Mouse (Mus musculus): ENCODE data around the gene Arl3. TPM values are rescaled to one million over a fixed set of nuclear protein-coding genes. Genes with fewer than 3 reads are reported as not detected.
A peak's percentile ranks its signal among the peaks of the same experiment; 100 is the strongest.

Arl3 gene
- polyA plus RNA-seq, 1 experiment: 36.9 TPM

- peak overlapping the region; percentile 16; the same call in 1 of the 2 replicates for H3K4me3 ChIP-seq (ENCODE audit: insufficient read depth, low read length)
- peaks cover 69% of the 10 kb centered on the region for H3K4me1 ChIP-seq (ENCODE audit: control insufficient read depth, insufficient read depth, low read length)
- no peak for TF ChIP-seq POLR2A (IDR thresholded peaks at IDR 0.05; ENCODE audit: borderline replicate concordance, low read depth, low read length)
- no peak for TF ChIP-seq CTCF (IDR thresholded peaks at IDR 0.05; ENCODE audit: low read depth, low read length)
- H3K27ac ChIP-seq (ENCODE audit: insufficient read depth, low read depth, low read length): peak overlapping the region; percentile 93
Observed at GRCm38 (mm10) chr19:46510401-46510800, 62.6 kb downstream of the Arl3 start.

DNA sequence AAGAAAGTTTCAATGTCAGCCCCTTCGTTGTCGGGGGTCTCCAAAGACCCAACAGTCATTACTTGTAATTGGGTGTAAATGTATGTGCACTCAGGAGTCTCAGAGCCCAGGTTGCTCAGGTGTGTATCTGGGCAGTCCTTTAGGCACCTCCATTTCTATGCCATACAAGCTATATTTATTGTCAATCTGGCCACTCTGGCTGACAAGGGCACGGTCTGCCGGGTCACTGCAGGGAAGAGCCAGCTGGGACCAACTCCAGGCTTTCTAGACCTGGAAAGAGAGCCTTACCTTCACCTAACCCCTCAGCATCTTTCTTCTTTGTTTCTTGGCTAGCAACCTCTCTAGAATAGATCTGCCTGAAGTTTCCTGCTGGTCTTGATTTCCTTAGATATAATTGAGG lies 63.3 kb downstream of the Arl3 start:
- TF ChIP-seq POLR2A (IDR thresholded peaks at IDR 0.05; ENCODE audit: borderline replicate concordance, low read depth, low read length): no peak
- TF ChIP-seq CTCF (IDR thresholded peaks at IDR 0.05; ENCODE audit: low read depth, low read length): no peak
- peaks cover 65% of the 10 kb centered on the region for H3K4me1 ChIP-seq (ENCODE audit: control insufficient read depth, insufficient read depth, low read length)
- H3K27ac ChIP-seq (ENCODE audit: insufficient read depth, low read depth, low read length): peak overlapping the region; percentile 93
- no peak overlapping the region for H3K4me3 ChIP-seq (ENCODE audit: insufficient read depth, low read length)

- Histone ChIP-seq H3K27ac (ENCODE audit: insufficient read depth, low read depth, low read length) (peak overlapping the region; percentile 93), H3K4me3 (ENCODE audit: insufficient read depth, low read length) (no peak overlapping the region), H3K4me1 (ENCODE audit: control insufficient read depth, insufficient read depth, low read length) (peaks cover 65% of the 10 kb centered on the region)
- TF ChIP-seq POLR2A (IDR thresholded peaks at IDR 0.05; ENCODE audit: borderline replicate concordance, low read depth, low read length): no peak
- no peak for TF ChIP-seq CTCF (IDR thresholded peaks at IDR 0.05; ENCODE audit: low read depth, low read length)
Observed at GRCm38 (mm10) chr19:46509202-46509601, 63.8 kb downstream of the Arl3 start.

- no peak for TF ChIP-seq CTCF (IDR thresholded peaks at IDR 0.05; ENCODE audit: low read depth, low read length)
- TF ChIP-seq POLR2A (IDR thresholded peaks at IDR 0.05; ENCODE audit: borderline replicate concordance, low read depth, low read length): no peak
- Histone ChIP-seq H3K4me1 (ENCODE audit: control insufficient read depth, insufficient read depth, low read length) (peaks cover 63% of the 10 kb centered on the region), H3K4me3 (ENCODE audit: insufficient read depth, low read length) (no peak overlapping the region), H3K27ac (ENCODE audit: insufficient read depth, low read depth, low read length) (peak overlapping the region; percentile 93)
Observed at GRCm38 (mm10) chr19:46508738-46509137, 64.3 kb downstream of the Arl3 start.

DNA sequence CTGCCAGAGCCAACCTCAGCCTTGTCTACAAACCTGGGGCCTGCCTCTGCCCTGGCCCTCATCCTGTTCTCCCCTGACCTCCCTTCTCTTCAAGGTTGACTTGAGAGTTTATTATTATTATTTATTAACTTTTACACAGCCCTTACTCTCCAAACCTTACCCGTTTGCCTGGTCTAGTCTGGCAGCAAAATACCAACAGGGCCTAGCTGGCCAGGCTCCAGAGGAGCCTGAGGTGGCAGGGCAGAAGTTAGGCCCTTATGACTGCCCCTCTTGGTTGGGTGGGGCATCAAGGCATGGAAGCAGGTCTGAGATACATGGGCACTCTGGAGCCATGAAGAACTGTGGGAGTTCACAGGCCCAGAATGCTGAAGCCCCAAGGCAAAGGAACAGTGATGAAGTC lies 65.2 kb downstream of the Arl3 start:
- Histone ChIP-seq H3K4me1 (ENCODE audit: control insufficient read depth, insufficient read depth, low read length) (peaks cover 60% of the 10 kb centered on the region), H3K27ac (ENCODE audit: insufficient read depth, low read depth, low read length) (peak overlapping the region; percentile 99), H3K4me3 (ENCODE audit: insufficient read depth, low read length) (peak overlapping the region; percentile 62; the same call in 1 of the 2 replicates)
- TF ChIP-seq CTCF (IDR thresholded peaks at IDR 0.05; ENCODE audit: low read depth, low read length): no peak
- TF ChIP-seq POLR2A (IDR thresholded peaks at IDR 0.05; ENCODE audit: borderline replicate concordance, low read depth, low read length): no peak

GRCm38 (mm10) chr19:46507181-46507581 lies 65.8 kb downstream of the Arl3 start:
- H3K4me1 ChIP-seq (ENCODE audit: control insufficient read depth, insufficient read depth, low read length): peaks cover 54% of the 10 kb centered on the region
- H3K4me3 ChIP-seq (ENCODE audit: insufficient read depth, low read length): peak overlapping the region; percentile 62
- H3K27ac ChIP-seq (ENCODE audit: insufficient read depth, low read depth, low read length): peak overlapping the region; percentile 99
- TF ChIP-seq POLR2A (IDR thresholded peaks at IDR 0.05; ENCODE audit: borderline replicate concordance, low read depth, low read length): no peak
- no peak for TF ChIP-seq CTCF (IDR thresholded peaks at IDR 0.05; ENCODE audit: low read depth, low read length)

- TF ChIP-seq POLR2A (IDR thresholded peaks at IDR 0.05; ENCODE audit: borderline replicate concordance, low read depth, low read length) (no peak), CTCF (IDR thresholded peaks at IDR 0.05; ENCODE audit: low read depth, low read length) (no peak)
- H3K4me3 ChIP-seq (ENCODE audit: insufficient read depth, low read length): peak overlapping the region; percentile 62
- peak overlapping the region; percentile 99 for H3K27ac ChIP-seq (ENCODE audit: insufficient read depth, low read depth, low read length)
- H3K4me1 ChIP-seq (ENCODE audit: control insufficient read depth, insufficient read depth, low read length): peaks cover 46% of the 10 kb centered on the region
Observed at GRCm38 (mm10) chr19:46506372-46506717, 66.7 kb downstream of the Arl3 start.

DNA sequence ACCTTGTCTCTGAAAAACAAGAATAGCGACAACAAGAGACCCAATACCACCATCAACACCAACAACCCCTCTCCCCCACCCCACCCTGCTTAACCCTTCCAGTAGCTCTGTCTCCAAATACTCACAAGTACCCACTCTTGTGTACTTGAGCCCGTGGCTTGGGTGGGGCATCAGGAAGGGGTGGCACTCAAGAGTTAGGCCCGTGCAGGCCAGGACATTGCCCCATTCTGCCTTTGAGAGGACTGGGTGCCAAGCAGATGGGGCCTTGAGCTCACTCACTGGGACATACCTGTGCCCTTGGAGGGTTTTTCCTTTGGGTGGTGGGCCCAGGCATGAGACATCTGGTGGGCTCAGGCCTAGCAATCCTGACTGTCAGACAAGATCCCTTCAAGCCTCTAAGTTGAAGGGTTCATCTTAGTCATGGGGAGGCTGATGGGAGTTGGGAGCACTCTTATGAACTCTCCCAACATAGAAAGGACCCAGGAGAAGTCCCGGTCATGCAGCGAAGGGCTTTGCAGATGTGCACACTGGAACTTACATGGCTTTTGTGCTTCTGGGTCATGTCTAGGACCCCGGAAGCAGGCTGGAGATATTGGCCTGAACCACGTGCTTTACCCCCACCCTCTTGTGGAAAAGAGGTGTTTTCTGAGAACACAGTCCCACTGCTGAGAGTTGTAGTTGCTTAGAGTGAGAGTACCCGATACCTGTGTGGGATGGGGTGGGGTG lies 67.2 kb downstream of the Arl3 start:
- TF ChIP-seq CTCF (IDR thresholded peaks at IDR 0.05; ENCODE audit: low read depth, low read length) (no peak), POLR2A (IDR thresholded peaks at IDR 0.05; ENCODE audit: borderline replicate concordance, low read depth, low read length) (no peak)
- Histone ChIP-seq H3K27ac (ENCODE audit: insufficient read depth, low read depth, low read length) (peak overlapping the region; percentile 99), H3K4me1 (ENCODE audit: control insufficient read depth, insufficient read depth, low read length) (peaks cover 46% of the 10 kb centered on the region), H3K4me3 (ENCODE audit: insufficient read depth, low read length) (peak overlapping the region; percentile 62)

GRCm38 (mm10) chr19:46504822-46505417 lies 68.1 kb downstream of the Arl3 start:
- Histone ChIP-seq H3K4me1 (ENCODE audit: control insufficient read depth, insufficient read depth, low read length) (peaks cover 37% of the 10 kb centered on the region), H3K27ac (ENCODE audit: insufficient read depth, low read depth, low read length) (peak overlapping the region; percentile 99), H3K4me3 (ENCODE audit: insufficient read depth, low read length) (peak overlapping the region; percentile 62)
- no peak for TF ChIP-seq CTCF (IDR thresholded peaks at IDR 0.05; ENCODE audit: low read depth, low read length)

- Histone ChIP-seq H3K4me3 (ENCODE audit: insufficient read depth, low read length) (peak overlapping the region; percentile 67), H3K27ac (ENCODE audit: insufficient read depth, low read depth, low read length) (peak overlapping the region; percentile 99), H3K4me1 (ENCODE audit: control insufficient read depth, insufficient read depth, low read length) (peaks cover 29% of the 10 kb centered on the region)
- no peak for TF ChIP-seq POLR2A (IDR thresholded peaks at IDR 0.05; ENCODE audit: borderline replicate concordance, low read depth, low read length)
- TF ChIP-seq CTCF (IDR thresholded peaks at IDR 0.05; ENCODE audit: low read depth, low read length): no peak; the same call in 1 of the 2 replicates
Observed at GRCm38 (mm10) chr19:46504085-46504552, 68.9 kb downstream of the Arl3 start.
